Mouse (Mus musculus): ENCODE measurements around the gene Sort1. TPM values are rescaled to one million over a fixed set of nuclear protein-coding genes. Genes with fewer than 3 reads are reported as not detected.

Gene Sort1
- total and polyA plus RNA-seq, 2 experiments from 2014 or later, result 12.9 to 69.0 TPM

DNA sequence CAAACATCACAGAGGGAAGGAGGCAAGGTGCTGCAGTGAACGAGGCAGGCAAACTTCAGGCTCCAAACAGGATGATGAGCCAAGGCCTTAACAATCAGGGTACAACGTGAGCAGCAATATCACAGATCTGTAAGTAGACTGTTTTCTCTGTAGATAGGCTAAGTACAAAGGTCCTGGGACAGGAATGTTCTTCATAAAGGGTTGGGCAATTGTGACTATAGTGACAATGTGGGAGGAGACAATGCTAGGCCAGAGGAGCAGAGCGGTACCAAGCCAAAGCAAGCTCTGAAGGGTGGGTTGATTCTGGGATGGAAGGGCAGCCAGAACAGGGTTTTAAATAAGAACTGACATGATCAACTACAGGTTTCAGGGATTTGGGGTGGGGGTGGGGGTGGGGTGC, 83.9 kb downstream of the Sort1 start:
- 76% methylated on average over 3 of the region's 3 CpGs for WGBS

DNA sequence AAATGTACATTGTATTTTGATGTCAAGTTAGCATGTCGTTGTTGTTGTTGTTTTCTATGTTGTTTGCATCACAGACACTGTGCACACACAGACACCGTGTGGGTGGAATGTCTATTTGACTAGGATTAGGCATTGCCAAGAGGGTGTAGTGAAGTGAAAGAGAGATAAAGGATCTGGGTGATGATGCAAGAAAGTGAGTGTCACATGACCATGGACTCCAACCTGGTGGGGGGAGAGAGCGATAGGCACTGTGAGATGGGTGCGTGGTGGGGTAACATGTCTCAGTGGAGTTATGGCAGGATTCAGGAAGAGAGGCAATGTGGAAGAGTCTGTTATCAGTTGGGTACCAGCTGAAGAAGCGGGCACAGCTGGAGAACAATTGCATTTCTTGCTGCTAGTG, 84.8 kb downstream of the Sort1 start:
- Histone ChIP-seq H3K27ac (ENCODE audit: low read depth, low read length) (no peak overlapping the region), H3K36me3 (ENCODE audit: insufficient read depth) (no peaks in the 10 kb centered on the region), H3K9me3 (ENCODE audit: low read length) (no peaks in the 10 kb centered on the region), H3K4me2 (ENCODE audit: low read depth) (no peak overlapping the region), H3K4me3 (ENCODE audit: low read depth, low read length) (no peak overlapping the region), H3K9ac (no peak overlapping the region), H3K4me1 (ENCODE audit: insufficient read depth) (no peaks in the 10 kb centered on the region), H3K27me3 (ENCODE audit: insufficient read depth, low read length) (no peaks in the 10 kb centered on the region)
- no peak for TF ChIP-seq CTCF (IDR thresholded peaks at IDR 0.05; ENCODE audit: low read depth)
- WGBS, result 73% methylated on average over 5 of the region's 5 CpGs
- ATAC-seq, result no peak
- DNase-seq, result no peak

More for the DNA sequence above, 83.9 kb downstream of the Sort1 start:
- H3K27me3 ChIP-seq (ENCODE audit: insufficient read depth, low read length), result no peaks in the 10 kb centered on the region
- H3K4me1 ChIP-seq (ENCODE audit: insufficient read depth), result 0 out of 2 replicates have a peak, but pooled peaks cover 4% of the 10 kb centered on the region
- H3K27ac ChIP-seq (ENCODE audit: low read depth, low read length), result no peak overlapping the region
- no peaks in the 10 kb centered on the region for H3K36me3 ChIP-seq (ENCODE audit: insufficient read depth)
- no peak overlapping the region for H3K4me3 ChIP-seq (ENCODE audit: low read depth, low read length)
- no peak overlapping the region for H3K9ac ChIP-seq
- TF ChIP-seq CTCF (IDR thresholded peaks at IDR 0.05; ENCODE audit: low read depth), result no peak
- H3K9me3 ChIP-seq (ENCODE audit: low read length), result no peaks in the 10 kb centered on the region
- no peak for ATAC-seq
- DNase-seq, result no peak
- no peak overlapping the region for H3K4me2 ChIP-seq (ENCODE audit: low read depth)

DNA sequence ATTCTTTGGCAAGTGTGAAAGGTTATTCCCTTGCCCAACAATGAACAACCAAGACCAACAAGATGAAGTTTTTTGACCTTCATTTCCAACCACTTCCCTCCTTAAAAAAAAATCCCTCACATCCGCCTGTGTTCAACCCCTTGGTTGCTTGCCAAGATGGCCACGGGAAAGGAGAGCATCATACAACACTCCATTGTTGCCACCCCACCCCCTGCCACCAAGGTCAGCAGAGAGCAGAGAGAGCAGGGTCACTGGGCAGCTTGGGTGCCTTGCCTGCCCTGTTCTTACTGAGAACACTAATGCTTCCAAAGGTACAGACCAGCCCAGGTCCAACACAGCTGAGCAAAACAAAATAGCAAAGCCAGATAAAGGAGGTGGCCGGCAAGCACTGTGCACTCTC, 88.4 kb downstream of the Sort1 start:
- no peak overlapping the region for H3K4me3 ChIP-seq (ENCODE audit: low read depth, low read length)
- ATAC-seq (no peak), DNase-seq (no peak)
- no peak overlapping the region for H3K9ac ChIP-seq
- H3K4me1 ChIP-seq (ENCODE audit: insufficient read depth), result no peaks in the 10 kb centered on the region
- WGBS, result 51% methylated on average over 3 of the region's 3 CpGs
- H3K9me3 ChIP-seq (ENCODE audit: low read length), result no peaks in the 10 kb centered on the region
- H3K27ac ChIP-seq (ENCODE audit: low read depth, low read length), result no peak overlapping the region
- no peaks in the 10 kb centered on the region for H3K36me3 ChIP-seq (ENCODE audit: insufficient read depth)
- TF ChIP-seq CTCF (IDR thresholded peaks at IDR 0.05; ENCODE audit: low read depth), result no peak
- no peaks in the 10 kb centered on the region for H3K27me3 ChIP-seq (ENCODE audit: insufficient read depth, low read length)
- H3K4me2 ChIP-seq (ENCODE audit: low read depth), result no peak overlapping the region

- no peak overlapping the region for H3K4me3 ChIP-seq (ENCODE audit: low read depth, low read length)
- H3K27ac ChIP-seq (ENCODE audit: low read depth, low read length), result no peak overlapping the region
- no peak overlapping the region for H3K4me2 ChIP-seq (ENCODE audit: low read depth)
- DNase-seq, result no peak
- H3K4me1 ChIP-seq (ENCODE audit: insufficient read depth), result no peaks in the 10 kb centered on the region
- H3K27me3 ChIP-seq (ENCODE audit: insufficient read depth, low read length), result no peaks in the 10 kb centered on the region
- 88% methylated on average over 3 of the region's 3 CpGs for WGBS
- H3K9ac ChIP-seq, result no peak overlapping the region
- ATAC-seq, result no peak
- H3K36me3 ChIP-seq (ENCODE audit: insufficient read depth), result no peaks in the 10 kb centered on the region
- no peak for TF ChIP-seq CTCF (IDR thresholded peaks at IDR 0.05; ENCODE audit: low read depth)
- no peaks in the 10 kb centered on the region for H3K9me3 ChIP-seq (ENCODE audit: low read length)
Observed at GRCm38 (mm10) chr3:108372691-108373090, 88.8 kb downstream of the Sort1 start.

- H3K4me1 ChIP-seq (ENCODE audit: insufficient read depth), result peaks cover 2% of the 10 kb centered on the region; the same call in 1 of the 2 replicates
- H3K27ac ChIP-seq (ENCODE audit: low read depth, low read length), result no peak overlapping the region
- H3K27me3 ChIP-seq (ENCODE audit: insufficient read depth, low read length), result no peaks in the 10 kb centered on the region
- no peak for TF ChIP-seq CTCF (IDR thresholded peaks at IDR 0.05; ENCODE audit: low read depth)
- no peak overlapping the region for H3K9ac ChIP-seq
- no peak for ATAC-seq
- no peaks in the 10 kb centered on the region for H3K9me3 ChIP-seq (ENCODE audit: low read length)
- 61% methylated on average over 7 of the region's 7 CpGs for WGBS
- no peak overlapping the region for H3K4me3 ChIP-seq (ENCODE audit: low read depth, low read length)
- peak; percentile 66 for DNase-seq
- no peak overlapping the region for H3K4me2 ChIP-seq (ENCODE audit: low read depth)
- no peaks in the 10 kb centered on the region for H3K36me3 ChIP-seq (ENCODE audit: insufficient read depth)
Observed at GRCm38 (mm10) chr3:108378875-108379663, 95.2 kb downstream of the Sort1 start.

- Histone ChIP-seq H3K27ac (ENCODE audit: low read depth, low read length) (no peak overlapping the region), H3K27me3 (ENCODE audit: insufficient read depth, low read length) (no peaks in the 10 kb centered on the region), H3K36me3 (ENCODE audit: insufficient read depth) (no peaks in the 10 kb centered on the region), H3K4me1 (ENCODE audit: insufficient read depth) (peaks cover 4% of the 10 kb centered on the region; the same call in 1 of the 2 replicates), H3K9me3 (ENCODE audit: low read length) (no peaks in the 10 kb centered on the region), H3K9ac (no peak overlapping the region), H3K4me2 (ENCODE audit: low read depth) (no peak overlapping the region), H3K4me3 (ENCODE audit: low read depth, low read length) (no peak overlapping the region)
- DNase-seq (no peak), ATAC-seq (no peak)
- 79% methylated on average over 6 of the region's 6 CpGs for WGBS
- TF ChIP-seq CTCF (IDR thresholded peaks at IDR 0.05; ENCODE audit: low read depth), result peak; percentile 53
Observed at GRCm38 (mm10) chr3:108380695-108381094, 96.8 kb downstream of the Sort1 start.
